Mouse (Mus musculus) ES-Bruce4 (cell line): ENCODE results near the gene Insl3. TPM values are rescaled to one million over a fixed set of nuclear protein-coding genes. Genes with fewer than 3 reads are reported as not detected.
"Not testable (repeated sequence)": the region's sequence is repeated elsewhere in the genome, so short reads cannot be mapped to it uniquely, and the experiment has no call there.

ENCODE experiments used
- H3K27ac ChIP-seq: 2 replicates; pipeline ENCODE4 v1.5.1; 2012; ENCODE audit warnings: low read length, inconsistent platforms; ENCODE audit not compliant: insufficient read depth
- H3K27me3 ChIP-seq: 2 replicates; pipeline ENCODE4 v1.6.1; 2012; ENCODE audit warnings: mild to moderate bottlenecking, low read length, inconsistent platforms; ENCODE audit not compliant: control insufficient read depth, poor library complexity, insufficient read depth, severe bottlenecking
- H3K36me3 ChIP-seq: 2 replicates; pipeline ENCODE4 v1.6.1; 2012; ENCODE audit warnings: inconsistent platforms, mild to moderate bottlenecking, low read length, moderate library complexity; ENCODE audit not compliant: control insufficient read depth, poor library complexity, insufficient read depth, severe bottlenecking
- H3K4me1 ChIP-seq: one replicate; pipeline ENCODE4 v1.8.1; 2011; ENCODE audit warnings: low read length; ENCODE audit not compliant: control insufficient read depth, insufficient read depth
- H3K4me3 ChIP-seq: 2 replicates; pipeline ENCODE4 v1.5.1; 2011; ENCODE audit warnings: low read depth, mild to moderate bottlenecking, low read length
- H3K9ac ChIP-seq: 2 replicates; pipeline ENCODE4 v1.6.1; 2012; ENCODE audit warnings: low read depth, mild to moderate bottlenecking, inconsistent platforms; ENCODE audit not compliant: poor library complexity, severe bottlenecking
- H3K9me3 ChIP-seq: replicated peaks from 2 replicates; pipeline ENCODE4 v1.6.1; 2012; ENCODE audit warnings: mild to moderate bottlenecking, low read length, inconsistent platforms; ENCODE audit not compliant: control insufficient read depth, poor library complexity, insufficient read depth, severe bottlenecking
- CTCF ChIP-seq: IDR thresholded peaks from one replicate; pipeline ENCODE4 v1.8.1; 2011; ENCODE audit warnings: low read depth, low read length
- EP300 ChIP-seq: IDR thresholded peaks from 2 replicates; pipeline ENCODE4 v1.6.1; 2011; ENCODE audit warnings: low read depth, low read length; ENCODE audit not compliant: insufficient read depth
- POLR2A ChIP-seq: IDR thresholded peaks from one replicate; pipeline ENCODE4 v1.8.1; 2011; ENCODE audit warnings: low read length; ENCODE audit not compliant: insufficient read depth
- polyA plus RNA-seq: library from polyadenylated mRNA; stranded (reverse); fragments of >200 nt; gene quantifications from 2 replicates; pipeline ENCODE4 v1.2.4, GENCODE M21; 2011; ENCODE audit warnings: low read depth; ENCODE audit not compliant: missing spikeins, insufficient read depth, insufficient read length

The Insl3 gene
- polyA plus RNA-seq, 1 experiment: 1.3 TPM

DNA sequence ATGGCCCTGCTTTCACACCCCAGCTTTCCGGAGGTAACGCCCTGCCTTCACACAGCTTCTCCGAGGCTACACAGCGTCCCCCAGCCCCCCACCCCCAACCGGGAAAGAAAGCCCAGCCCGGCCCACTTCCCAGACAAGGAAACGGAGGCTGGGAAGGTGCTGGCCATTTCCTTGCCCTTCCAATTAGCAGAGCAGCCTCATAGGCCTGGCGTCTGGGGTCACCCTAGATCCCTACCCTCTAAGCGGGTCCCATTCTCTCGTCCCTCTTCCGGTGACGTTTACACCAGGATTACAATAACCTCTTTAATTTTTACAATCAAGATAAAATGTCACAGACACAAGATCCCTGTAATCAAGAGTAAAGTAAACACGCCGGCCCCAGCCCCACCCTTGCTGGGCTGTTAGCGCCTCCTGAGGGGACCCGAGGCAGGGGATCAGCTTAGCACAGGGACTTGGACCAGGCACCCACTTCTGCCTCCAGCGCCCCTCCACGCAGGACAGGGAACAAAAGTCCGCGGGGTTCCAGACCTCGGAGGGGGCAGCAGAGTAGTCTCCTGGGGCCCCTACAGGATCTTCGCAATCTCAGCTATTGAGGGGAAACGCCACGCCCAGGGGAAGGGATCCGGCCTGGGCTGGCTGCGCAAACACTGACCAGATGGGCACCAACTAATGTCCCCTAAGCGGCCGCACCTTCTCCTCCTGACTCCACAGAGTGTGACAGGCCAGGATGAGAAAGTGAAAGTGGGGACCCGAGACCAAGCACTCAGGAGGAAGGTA, 11.7 kb downstream of the Insl3 start:
- Histone ChIP-seq H3K36me3 (no peaks in the 10 kb centered on the region), H3K4me1 (peaks cover 3% of the 10 kb centered on the region), H3K9ac (peak overlapping the region; percentile 50), H3K27ac (no peak overlapping the region), H3K27me3 (no peaks in the 10 kb centered on the region), H3K4me3 (no peak overlapping the region), H3K9me3 (no peaks in the 10 kb centered on the region)
- TF ChIP-seq CTCF (no peak), EP300 (peak; percentile 63)

GRCm38 (mm10) chr8:71701414-71702086, 12.5 kb downstream of the Insl3 start, which contains the start of gene B3gnt3:
B3gnt3 (minus strand) TSS chr8:71701789.
- H3K4me3 ChIP-seq: peak within 1 kb of the TSS; percentile 11
- peak within 1 kb of the TSS; percentile 50 for H3K9ac ChIP-seq
- H3K27me3 ChIP-seq: no peaks in the 10 kb centered on the region
- TF ChIP-seq CTCF: no peak
- TF ChIP-seq EP300: no peak
- TF ChIP-seq POLR2A: no peak
- no peaks in the 10 kb centered on the region for H3K36me3 ChIP-seq
- H3K4me1 ChIP-seq: peaks cover 3% of the 10 kb centered on the region
- no peaks in the 10 kb centered on the region for H3K9me3 ChIP-seq
- H3K27ac ChIP-seq: no peak within 1 kb of the TSS

DNA sequence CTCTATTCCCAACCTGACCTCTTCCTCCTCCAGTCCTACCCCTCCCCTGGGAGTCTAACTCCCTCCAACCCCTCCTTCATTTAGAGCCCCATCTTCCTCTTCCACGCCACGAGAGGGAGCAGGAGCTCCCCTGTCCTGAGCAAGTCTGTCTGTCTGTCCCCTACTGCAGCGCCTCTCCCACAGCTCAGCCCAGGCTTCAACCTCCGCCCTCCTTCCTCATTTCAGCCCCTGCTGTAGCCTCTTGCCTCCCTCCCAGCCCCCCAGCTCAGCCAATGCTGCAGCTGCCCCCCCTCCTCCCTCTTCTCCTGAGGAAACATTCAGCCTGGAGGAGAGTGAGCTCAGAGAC, 13.0 kb downstream of the Insl3 start:
- H3K27me3 ChIP-seq: no peaks in the 10 kb centered on the region
- H3K4me1 ChIP-seq: peaks cover 3% of the 10 kb centered on the region
- H3K9ac ChIP-seq: no peak overlapping the region
- no peaks in the 10 kb centered on the region for H3K36me3 ChIP-seq
- no peak overlapping the region for H3K4me3 ChIP-seq
- TF ChIP-seq CTCF (peak; percentile 21), EP300 (no peak)
- no peak overlapping the region for H3K27ac ChIP-seq
- no peaks in the 10 kb centered on the region for H3K9me3 ChIP-seq

DNA sequence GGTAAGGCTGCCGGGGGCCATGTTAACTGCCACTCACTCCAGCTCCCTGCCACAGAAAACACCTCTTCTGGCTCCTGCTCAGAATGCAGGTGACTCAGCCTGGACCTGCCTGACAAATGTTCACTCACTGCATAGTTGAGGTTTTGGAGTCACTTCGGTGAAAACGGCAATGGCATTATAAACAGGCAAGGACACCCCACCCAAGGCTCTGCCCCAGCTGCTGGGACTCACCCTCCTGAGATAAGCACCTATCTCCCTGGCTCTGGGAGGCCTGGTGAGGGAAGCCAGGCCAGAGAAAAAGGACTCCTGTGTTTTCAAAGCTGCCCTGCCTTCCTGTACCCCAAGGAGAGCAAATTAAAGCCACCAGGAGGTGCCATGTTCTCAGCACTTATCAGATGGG, 13.9 kb downstream of the Insl3 start:
- Histone ChIP-seq H3K27me3 (no peaks in the 10 kb centered on the region), H3K9me3 (no peaks in the 10 kb centered on the region), H3K36me3 (no peaks in the 10 kb centered on the region), H3K4me3 (no peak overlapping the region), H3K27ac (no peak overlapping the region), H3K4me1 (peaks cover 3% of the 10 kb centered on the region), H3K9ac (no peak overlapping the region)
- TF ChIP-seq POLR2A: no peak
- TF ChIP-seq CTCF: no peak
- TF ChIP-seq EP300: no peak

GRCm38 (mm10) chr8:71703400-71703799, 14.4 kb downstream of the Insl3 start:
- H3K4me1 ChIP-seq, H3K27ac ChIP-seq, H3K27me3 ChIP-seq, H3K9me3 ChIP-seq, H3K9ac ChIP-seq, H3K4me3 ChIP-seq, H3K36me3 ChIP-seq: not testable (repeated sequence)

DNA sequence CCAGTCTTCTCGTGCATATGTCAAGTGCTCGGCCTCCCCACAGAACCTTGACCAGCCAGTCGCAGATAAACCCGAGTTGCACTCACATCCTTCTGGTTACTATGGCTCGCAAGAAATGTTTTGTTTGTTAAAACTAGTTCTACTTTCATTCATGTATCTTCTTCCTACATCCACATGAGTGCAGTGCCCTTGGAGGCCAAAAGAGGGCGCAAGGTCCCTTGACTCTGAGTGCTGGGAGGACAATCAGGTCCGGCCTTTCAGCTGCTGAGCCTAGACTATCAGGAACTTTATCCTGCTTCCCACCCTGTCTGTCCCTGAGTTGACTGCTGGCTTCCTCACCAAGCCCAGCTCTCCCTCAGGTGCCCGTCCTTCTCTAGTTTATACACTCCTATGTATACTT, 18.9 kb downstream of the Insl3 start:
- TF ChIP-seq EP300 (no peak), CTCF (peak; percentile 94), POLR2A (no peak)
- H3K27me3 ChIP-seq: no peaks in the 10 kb centered on the region

More for the DNA sequence above, 18.9 kb downstream of the Insl3 start:
- no peak overlapping the region for H3K4me3 ChIP-seq
- H3K9ac ChIP-seq: no peak overlapping the region
- H3K27ac ChIP-seq: no peak overlapping the region
- H3K4me1 ChIP-seq: no peaks in the 10 kb centered on the region
- no peaks in the 10 kb centered on the region for H3K9me3 ChIP-seq
- H3K36me3 ChIP-seq: no peaks in the 10 kb centered on the region
